Mouse (Mus musculus) neural tube, embryonic 15.5 days (tissue): ENCODE measurements around the gene Limk1. TPM values are rescaled to one million over a fixed set of nuclear protein-coding genes. Genes with fewer than 3 reads are reported as not detected.

Source experiments
- ATAC-seq: fragments of 200-750 bp; cut with Nextera tagmentation; 2 replicates; pipeline ENCODE4 v1.8.0; 2017; ENCODE audit warnings: mild to moderate bottlenecking, moderate TSS enrichment, moderate library complexity; ENCODE audit not compliant: low FRiP score
- H3K27ac ChIP-seq: fragments of 300-500 bp; sonication (generic); replicated peaks from 2 replicates; pipeline ENCODE4 v1.5.1; 2015; ENCODE audit warnings: mild to moderate bottlenecking, inconsistent platforms
- H3K27me3 ChIP-seq: fragments of 300-500 bp; sonication (generic); replicated peaks from 2 replicates; pipeline ENCODE4 v1.6.1; 2015; ENCODE audit warnings: inconsistent platforms
- H3K36me3 ChIP-seq: fragments of 300-500 bp; sonication (generic); 2 replicates; pipeline ENCODE4 v1.6.1; 2015; ENCODE audit warnings: inconsistent platforms
- H3K4me1 ChIP-seq: fragments of 300-500 bp; sonication (generic); 2 replicates; pipeline ENCODE4 v1.6.1; 2015; ENCODE audit warnings: inconsistent platforms
- H3K4me2 ChIP-seq: fragments of 300-500 bp; sonication (generic); 2 replicates; pipeline ENCODE4 v1.6.1; 2015; ENCODE audit warnings: inconsistent platforms, mild to moderate bottlenecking, moderate library complexity
- H3K4me3 ChIP-seq: fragments of 300-500 bp; sonication (generic); replicated peaks from 2 replicates; pipeline ENCODE4 v1.5.1; 2015; ENCODE audit warnings: mild to moderate bottlenecking, inconsistent platforms
- H3K9ac ChIP-seq: fragments of 300-500 bp; sonication (generic); replicated peaks from 2 replicates; pipeline ENCODE4 v1.6.1; 2015; ENCODE audit warnings: mild to moderate bottlenecking, inconsistent platforms
- H3K9me3 ChIP-seq: fragments of 300-500 bp; sonication (generic); replicated peaks from 2 replicates; pipeline ENCODE4 v1.6.1; 2016; ENCODE audit warnings: inconsistent platforms
- WGBS: fragments of 180-500 bp; shearing (Covaris S2); methylation state at CpG from one replicate; pipeline ENCODE4 v1.1.7; 2015; ENCODE audit warnings: mixed read lengths; 5-methylcytosine and 5-hydroxymethylcytosine counted together
- polyA plus RNA-seq: library from polyadenylated mRNA; unstranded; fragments of >200 nt; fragmentation: Nextera tagmentation; extraction: Ambion mirVana; gene quantifications from 2 replicates; pipeline ENCODE4 v1.2.1, GENCODE M21; 2015

Limk1 gene
- polyA plus RNA-seq, 1 experiment from 2014 or later = 27.1 TPM

- 63% methylated on average over 2 of the region's 2 CpGs for WGBS
- no peak for ATAC-seq
- H3K9me3 ChIP-seq = no peaks in the 10 kb centered on the region
- no peaks in the 10 kb centered on the region for H3K36me3 ChIP-seq
- H3K4me3 ChIP-seq = no peak overlapping the region
- H3K4me2 ChIP-seq = no peak overlapping the region
- H3K9ac ChIP-seq = no peak overlapping the region
- H3K27ac ChIP-seq = no peak overlapping the region
- no peaks in the 10 kb centered on the region for H3K4me1 ChIP-seq
- no peaks in the 10 kb centered on the region for H3K27me3 ChIP-seq
Observed at GRCm38 (mm10) chr5:134695539-134695938, 7.1 kb upstream of the Limk1 start.

- ATAC-seq = no peak
- Histone ChIP-seq H3K9ac (no peak overlapping the region), H3K4me2 (no peak overlapping the region), H3K27ac (no peak overlapping the region), H3K9me3 (no peaks in the 10 kb centered on the region), H3K4me3 (no peak overlapping the region), H3K36me3 (no peaks in the 10 kb centered on the region), H3K27me3 (no peaks in the 10 kb centered on the region), H3K4me1 (no peaks in the 10 kb centered on the region)
- 28% methylated on average over 2 of the region's 2 CpGs for WGBS
Observed at GRCm38 (mm10) chr5:134695082-134695481, 6.7 kb upstream of the Limk1 start.

DNA sequence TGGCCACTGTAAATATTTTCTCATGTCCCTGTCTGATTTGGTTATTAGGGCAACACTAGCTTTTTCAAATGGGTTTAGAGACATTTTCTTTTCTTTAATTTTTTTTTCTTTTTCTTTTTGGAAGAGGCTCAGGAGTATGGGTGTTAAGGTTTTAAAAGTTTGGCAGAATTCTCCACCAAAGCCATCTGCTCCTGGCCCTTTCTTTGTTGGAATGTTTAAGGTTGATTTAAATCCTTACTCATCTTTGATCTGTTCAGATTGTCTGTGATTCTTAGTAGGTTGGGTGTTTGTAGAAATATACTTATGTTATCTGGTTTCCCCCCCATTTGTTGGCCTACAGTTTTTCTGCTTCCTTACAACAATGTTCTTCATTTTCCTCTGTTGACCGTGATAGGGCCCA is 4.3 kb upstream of the Limk1 start:
- Histone ChIP-seq H3K27ac (no peak overlapping the region), H3K4me1 (peaks cover 8% of the 10 kb centered on the region; the same call in 1 of the 2 replicates), H3K27me3 (no peaks in the 10 kb centered on the region), H3K9me3 (no peaks in the 10 kb centered on the region), H3K4me2 (no peak overlapping the region), H3K9ac (no peak overlapping the region), H3K36me3 (no peaks in the 10 kb centered on the region), H3K4me3 (no peak overlapping the region)
- 83% methylated on average over 1 of the region's 1 CpGs for WGBS
- ATAC-seq = no peak

DNA sequence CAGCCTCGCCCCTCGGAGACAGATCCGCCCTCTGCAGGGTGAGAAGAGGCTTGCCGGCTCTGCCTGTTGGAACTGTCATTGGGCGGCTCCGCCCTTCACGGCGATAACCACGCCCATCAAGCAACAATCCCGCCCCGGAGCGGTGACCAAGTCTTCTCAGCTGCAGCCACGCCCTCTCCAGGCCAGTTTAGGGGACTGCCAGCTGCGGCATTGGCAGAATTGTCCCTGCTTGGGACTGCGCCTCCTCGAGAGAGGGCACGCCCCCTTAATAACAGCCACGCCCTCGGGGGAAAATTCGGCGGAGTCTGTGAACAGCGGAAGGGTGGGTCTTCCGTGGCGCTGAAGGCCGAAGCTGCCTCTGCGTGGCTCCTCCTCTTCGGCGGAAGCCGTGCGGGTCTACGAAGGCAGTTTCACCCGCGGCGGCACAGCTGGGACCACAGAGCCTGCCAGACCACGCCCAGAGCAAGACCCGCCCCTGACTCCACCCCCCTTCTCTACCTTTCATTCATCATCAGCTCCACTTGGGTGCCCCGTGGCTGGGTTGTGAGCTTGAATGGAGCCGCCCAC is 403 bp upstream of the Limk1 start:
- Histone ChIP-seq H3K4me1 (peaks cover 31% of the 10 kb centered on the region), H3K36me3 (peaks cover 29% of the 10 kb centered on the region), H3K4me3 (peak overlapping the region; percentile 96), H3K27me3 (no peaks in the 10 kb centered on the region), H3K9me3 (no peaks in the 10 kb centered on the region), H3K9ac (peak overlapping the region; percentile 39), H3K4me2 (peak overlapping the region; percentile 59), H3K27ac (peak overlapping the region; percentile 89)
- ATAC-seq = peak; percentile 97
- under 1% methylated on average over 38 of the region's 38 CpGs for WGBS

DNA sequence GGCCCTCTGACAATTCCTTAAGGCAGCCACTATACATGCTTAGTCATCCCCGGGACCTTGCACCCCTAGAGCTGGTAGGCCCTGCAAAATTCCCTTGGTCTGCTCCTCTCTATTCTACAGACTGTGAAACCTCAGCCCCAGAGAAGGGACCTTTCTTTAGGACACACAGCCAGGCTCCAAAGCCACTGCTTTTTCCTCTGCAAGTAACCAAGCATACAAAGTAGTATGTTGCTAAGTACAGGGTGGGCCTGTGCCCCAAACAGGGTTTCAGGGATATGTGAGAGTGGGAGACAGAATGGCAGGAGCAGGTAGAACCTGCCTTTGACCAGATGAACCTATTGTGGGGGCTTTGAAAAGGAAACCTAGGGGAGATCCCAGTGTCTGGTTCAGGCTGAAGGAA is 1.2 kb downstream of the Limk1 start:
- Histone ChIP-seq H3K4me2 (peak overlapping the region; percentile 78), H3K27me3 (no peaks in the 10 kb centered on the region), H3K4me1 (peaks cover 31% of the 10 kb centered on the region), H3K9ac (peak overlapping the region; percentile 94), H3K9me3 (no peaks in the 10 kb centered on the region), H3K36me3 (peaks cover 39% of the 10 kb centered on the region), H3K4me3 (peak overlapping the region; percentile 96), H3K27ac (0 out of 2 replicates have a peak overlapping the region, but pooled peaks have one; percentile 89)
- whole genome bisulfite sequencing = 82% methylated on average over 1 of the region's 1 CpGs
- ATAC-seq = no peak

DNA sequence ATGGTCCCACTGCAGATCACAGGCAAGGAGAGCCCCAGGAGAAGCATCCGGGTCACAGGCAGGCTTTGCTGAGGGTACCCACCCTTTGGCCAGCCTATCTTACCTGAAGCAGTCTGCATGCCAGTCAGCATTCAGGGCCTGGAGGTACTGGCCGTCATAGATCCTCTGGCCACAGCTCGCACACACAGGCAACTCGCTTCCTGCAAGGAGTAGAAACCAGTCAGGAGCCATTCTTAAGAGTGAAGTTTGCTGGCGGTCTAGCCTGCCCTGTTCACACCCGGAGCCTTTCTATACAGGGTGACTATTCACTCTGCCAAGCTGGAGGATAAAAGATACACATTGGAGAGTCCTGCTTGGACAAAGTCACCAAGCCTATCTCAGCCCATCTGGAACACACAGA is 1.9 kb downstream of the Limk1 start:
- H3K4me1 ChIP-seq = peaks cover 31% of the 10 kb centered on the region
- no peaks in the 10 kb centered on the region for H3K9me3 ChIP-seq
- H3K4me3 ChIP-seq = no peak overlapping the region; the same call in 1 of the 2 replicates
- WGBS = 94% methylated on average over 6 of the region's 6 CpGs
- no peak overlapping the region for H3K4me2 ChIP-seq
- no peak overlapping the region for H3K27ac ChIP-seq
- no peaks in the 10 kb centered on the region for H3K27me3 ChIP-seq
- ATAC-seq = no peak
- no peak overlapping the region for H3K9ac ChIP-seq
- peaks cover 39% of the 10 kb centered on the region for H3K36me3 ChIP-seq

DNA sequence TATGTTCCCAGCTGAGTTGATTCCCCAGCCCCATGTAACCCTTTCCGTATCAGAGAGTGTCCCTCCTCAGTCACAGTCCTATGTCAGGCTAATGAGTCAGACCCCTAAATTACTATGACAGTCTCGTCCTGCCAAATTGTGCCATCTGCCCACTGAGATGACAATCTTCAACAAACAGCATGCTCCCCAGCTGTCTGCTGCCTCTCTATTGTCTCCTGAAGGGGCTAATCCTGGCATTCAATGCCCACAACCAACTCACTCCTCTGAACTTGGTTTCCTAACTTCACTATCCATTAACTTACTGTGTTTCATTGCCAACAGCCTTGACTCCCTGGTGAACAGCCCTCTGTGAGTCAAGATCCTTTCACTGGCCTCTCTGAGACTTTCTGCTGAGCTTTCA is 4.0 kb downstream of the Limk1 start:
- H3K27ac ChIP-seq = no peak overlapping the region
- H3K4me3 ChIP-seq = no peak overlapping the region
- H3K4me2 ChIP-seq = no peak overlapping the region
- H3K4me1 ChIP-seq = peaks cover 41% of the 10 kb centered on the region
- peaks cover 39% of the 10 kb centered on the region for H3K36me3 ChIP-seq
- no peaks in the 10 kb centered on the region for H3K9me3 ChIP-seq
- WGBS = 38% methylated on average over 2 of the region's 2 CpGs
- H3K27me3 ChIP-seq = no peaks in the 10 kb centered on the region
- ATAC-seq = no peak
- no peak overlapping the region for H3K9ac ChIP-seq

GRCm38 (mm10) chr5:134683813-134684212 is 4.6 kb downstream of the Limk1 start:
- H3K4me3 ChIP-seq = no peak overlapping the region
- H3K4me1 ChIP-seq = peaks cover 40% of the 10 kb centered on the region
- no peak overlapping the region for H3K9ac ChIP-seq
- no peaks in the 10 kb centered on the region for H3K27me3 ChIP-seq
- H3K9me3 ChIP-seq = no peaks in the 10 kb centered on the region
- 62% methylated on average over 2 of the region's 2 CpGs for WGBS
- H3K4me2 ChIP-seq = no peak overlapping the region
- no peak for ATAC-seq
- H3K27ac ChIP-seq = no peak overlapping the region
- peaks cover 39% of the 10 kb centered on the region for H3K36me3 ChIP-seq

GRCm38 (mm10) chr5:134680238-134680637 is 8.2 kb downstream of the Limk1 start:
- H3K4me2 ChIP-seq = no peak overlapping the region
- no peak overlapping the region for H3K4me3 ChIP-seq
- H3K9ac ChIP-seq = no peak overlapping the region
- 79% methylated on average over 12 of the region's 12 CpGs for WGBS
- no peaks in the 10 kb centered on the region for H3K27me3 ChIP-seq
- H3K4me1 ChIP-seq = peaks cover 45% of the 10 kb centered on the region
- no peak overlapping the region for H3K27ac ChIP-seq
- no peaks in the 10 kb centered on the region for H3K9me3 ChIP-seq
- ATAC-seq = no peak
- peaks cover 25% of the 10 kb centered on the region for H3K36me3 ChIP-seq

DNA sequence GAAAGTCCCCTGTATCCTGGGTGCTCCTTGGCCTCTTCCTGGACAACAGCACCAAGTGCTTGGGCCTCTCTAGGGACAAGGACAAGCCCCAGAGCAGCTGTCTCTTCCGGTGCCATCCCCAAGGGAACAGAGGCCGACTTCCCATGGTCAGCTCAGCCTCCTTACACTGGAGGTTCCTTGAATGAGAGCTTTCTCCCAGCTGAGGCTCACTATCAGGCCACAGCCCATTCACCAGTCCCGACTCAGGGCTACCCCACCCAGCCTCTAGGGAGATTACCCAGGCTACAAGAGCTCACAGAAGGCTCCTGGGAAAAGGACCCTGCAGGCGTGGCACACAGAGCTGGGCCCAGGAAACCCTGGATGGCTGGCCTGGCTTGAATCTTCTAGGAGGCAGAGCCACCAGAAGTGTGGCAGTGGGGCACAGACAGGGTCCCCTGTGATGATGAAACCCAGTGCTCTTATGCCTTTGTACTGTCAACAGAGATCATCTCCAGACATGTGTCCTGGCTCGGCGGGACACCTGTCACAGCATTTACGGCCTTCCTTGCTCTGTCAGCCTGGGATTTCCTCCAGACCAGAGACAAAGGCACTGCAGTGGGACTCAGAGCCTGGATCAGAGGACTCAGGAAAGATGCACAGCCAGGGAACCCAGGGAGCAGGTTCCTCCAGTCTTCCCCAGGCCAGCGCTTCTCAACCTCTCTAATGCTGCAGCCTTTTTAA is 9.4 kb downstream of the Limk1 start:
- H3K27ac ChIP-seq = no peak overlapping the region
- H3K36me3 ChIP-seq = peaks cover 12% of the 10 kb centered on the region
- H3K4me1 ChIP-seq = peaks cover 43% of the 10 kb centered on the region
- no peak for ATAC-seq
- H3K4me2 ChIP-seq = no peak overlapping the region
- H3K4me3 ChIP-seq = no peak overlapping the region
- H3K9me3 ChIP-seq = no peaks in the 10 kb centered on the region
- no peaks in the 10 kb centered on the region for H3K27me3 ChIP-seq
- 65% methylated on average over 8 of the region's 8 CpGs for WGBS
- H3K9ac ChIP-seq = no peak overlapping the region

DNA sequence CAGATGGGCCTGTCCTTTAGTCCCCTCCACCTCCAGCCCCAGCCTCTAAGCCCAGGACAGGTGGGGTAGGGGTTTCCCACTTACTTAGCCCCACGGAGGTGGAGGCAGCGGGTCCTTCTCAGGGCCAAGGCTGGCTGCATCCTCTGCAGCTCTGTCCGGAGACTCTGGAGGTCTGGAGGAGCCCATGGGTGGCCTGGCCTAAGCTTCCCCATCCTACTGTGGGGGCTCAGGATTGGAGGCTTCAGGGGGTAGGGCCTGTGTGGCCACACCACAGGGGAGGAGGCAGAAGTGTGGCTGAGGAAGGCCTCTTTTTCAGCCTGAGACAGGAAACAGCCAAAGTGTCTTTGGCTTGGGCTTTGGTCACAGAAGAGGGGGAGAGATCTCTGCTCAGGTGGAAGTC is 10.4 kb downstream of the Limk1 start:
- no peak for ATAC-seq
- no peak overlapping the region for H3K27ac ChIP-seq
- H3K27me3 ChIP-seq = no peaks in the 10 kb centered on the region
- no peaks in the 10 kb centered on the region for H3K9me3 ChIP-seq
- H3K4me3 ChIP-seq = no peak overlapping the region
- no peak overlapping the region for H3K4me2 ChIP-seq
- H3K9ac ChIP-seq = no peak overlapping the region
- peaks cover 6% of the 10 kb centered on the region for H3K36me3 ChIP-seq
- WGBS = 85% methylated on average over 3 of the region's 3 CpGs
- peaks cover 43% of the 10 kb centered on the region for H3K4me1 ChIP-seq

DNA sequence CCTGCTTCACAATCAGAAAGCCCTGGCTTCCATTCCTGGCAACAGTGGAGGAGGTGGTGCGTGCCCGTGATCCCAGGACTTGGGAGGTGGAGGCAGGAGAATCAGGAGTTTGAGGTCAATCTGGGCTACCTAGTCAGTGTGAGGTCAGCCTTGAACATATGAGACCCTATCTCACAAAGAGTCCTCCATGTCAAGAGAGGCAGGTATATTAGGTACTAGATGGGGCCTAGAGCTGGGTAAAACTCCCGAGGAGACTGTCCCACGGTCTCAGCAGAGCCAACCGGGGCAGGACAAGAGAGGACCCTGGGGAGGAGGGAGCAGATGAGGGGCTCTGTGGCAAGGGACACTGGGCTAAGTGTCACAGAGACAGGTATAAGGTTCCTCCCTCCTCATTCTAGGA is 10.9 kb downstream of the Limk1 start:
- Histone ChIP-seq H3K36me3 (peaks cover 7% of the 10 kb centered on the region), H3K27ac (no peak overlapping the region), H3K9ac (no peak overlapping the region), H3K4me1 (peaks cover 43% of the 10 kb centered on the region), H3K4me3 (no peak overlapping the region), H3K27me3 (no peaks in the 10 kb centered on the region), H3K9me3 (no peaks in the 10 kb centered on the region), H3K4me2 (no peak overlapping the region)
- ATAC-seq = no peak
- WGBS = 88% methylated on average over 5 of the region's 5 CpGs
